Mouse (Mus musculus) brown adipose tissue, adult 24 weeks (tissue): Measurements from ENCODE around the gene Tmem200a. TPM values are rescaled to one million over a fixed set of nuclear protein-coding genes. Genes with fewer than 3 reads are reported as not detected.

Experiments used
- H3K27ac ChIP-seq: fragments of 200-500 bp; replicated peaks from 2 replicates; pipeline ENCODE4 v1.5.1; 2012; ENCODE audit warnings: low read depth, mild to moderate bottlenecking, low read length
- H3K4me1 ChIP-seq: fragments of 200-500 bp; 2 replicates; pipeline ENCODE4 v1.6.1; 2012; ENCODE audit warnings: low read length, mixed read lengths; ENCODE audit not compliant: control insufficient read depth, insufficient read depth, insufficient read length
- H3K4me3 ChIP-seq: fragments of 200-500 bp; 2 replicates; pipeline ENCODE4 v1.5.1; 2012; ENCODE audit warnings: low read depth, mild to moderate bottlenecking, low read length, moderate library complexity; ENCODE audit not compliant: insufficient read depth
- polyA plus RNA-seq: library from polyadenylated mRNA; stranded (reverse); fragments of >200 nt; gene quantifications from 2 replicates; pipeline ENCODE4 v1.2.4, GENCODE M21; 2012; ENCODE audit not compliant: missing spikeins, insufficient read depth, insufficient read length

Tmem200a gene
- polyA plus RNA-seq, 1 experiment: not detected

- Histone ChIP-seq H3K4me3 (no peak overlapping the region), H3K27ac (no peak overlapping the region), H3K4me1 (no peaks in the 10 kb centered on the region)
These were observed 202.0 kb downstream of the Tmem200a start for GRCm38 (mm10) chr10:25876809-25877208.

- no peaks in the 10 kb centered on the region for H3K4me1 ChIP-seq
These were observed 210.1 kb downstream of the Tmem200a start for GRCm38 (mm10) chr10:25868739-25869138.

More at GRCm38 (mm10) chr10:25868739-25869138, 210.1 kb downstream of the Tmem200a start:
- Histone ChIP-seq H3K27ac (no peak overlapping the region), H3K4me3 (no peak overlapping the region)

Other genes with a start within 250 kb of the Tmem200a start
- gene Gm9767, start 797 bp downstream of the Tmem200a start, polyA plus RNA-seq: not detected in 2 replicates
- gene Samd3, start 150.7 kb upstream of the Tmem200a start, polyA plus RNA-seq: not detected in 2 replicates